In genomic region chr1:19178742-19179397, GRCm38 (mm10) we compare ENCODE assay signal across 8 mouse cellular contexts. TPM values are rescaled to one million over a fixed set of nuclear protein-coding genes. Genes with fewer than 3 reads are reported as not detected.
DNase-seq lines count a peak whose midpoint lies in the region; ATAC-seq and TF ChIP-seq lines count a peak whose summit lies in the region.
"Had no signal": no experiment of that assay in that cellular context is flagged by ENCODE, and none has a peak within 500 bp of the region (broad histone marks: within the 10 kb centered on the region; RNA-seq: fewer than 3 reads in every experiment).

No protein-coding gene starts in this region.

- no peak overlapping the region for H3K4me2 ChIP-seq in kidney, embryonic 14.5 days (replicated peaks; ENCODE audit: low read depth, low read length)
- H3K4me2 ChIP-seq in forebrain, postnatal 0 days (ENCODE audit: low read depth): no peak overlapping the region
- H3K4me2 ChIP-seq in neural tube, embryonic 15.5 days: no peak overlapping the region
- H3K4me2 ChIP-seq: liver, embryonic 15.5 days had no signal

- no peak for ATAC-seq in kidney, embryonic 14.5 days (ENCODE audit: low FRiP score, low TSS enrichment)
- peak; percentile 62; the same call in 1 of the 2 replicates for ATAC-seq in forebrain, postnatal 0 days
- peak; percentile 89; the same call in 1 of the 2 replicates for ATAC-seq in neural tube, embryonic 15.5 days (ENCODE audit: low FRiP score)

- H3K27me3 ChIP-seq in kidney, embryonic 14.5 days (ENCODE audit: control insufficient read depth, insufficient read depth, low read length): no peaks in the 10 kb centered on the region
- no peaks in the 10 kb centered on the region for H3K27me3 ChIP-seq in forebrain, postnatal 0 days (ENCODE audit: insufficient read depth, low read length)
- no peaks in the 10 kb centered on the region for H3K27me3 ChIP-seq in neural tube, embryonic 15.5 days (replicated peaks)
- H3K27me3 ChIP-seq: liver, embryonic 15.5 days had no signal

- H3K27ac ChIP-seq in kidney, embryonic 14.5 days (ENCODE audit: low read depth, low read length): no peak overlapping the region
- no peak overlapping the region for H3K27ac ChIP-seq in ES-E14 (ENCODE audit: insufficient read depth, low read depth, low read length, poor library complexity, severe bottlenecking)
- no peak overlapping the region for H3K27ac ChIP-seq in forebrain, postnatal 0 days (ENCODE audit: low read depth, low read length)
- H3K27ac ChIP-seq in neural tube, embryonic 15.5 days (replicated peaks): no peak overlapping the region
- H3K27ac ChIP-seq: liver, embryonic 15.5 days had no signal

- no peaks in the 10 kb centered on the region for H3K9me3 ChIP-seq in kidney, embryonic 14.5 days (ENCODE audit: control insufficient read depth, low read length)
- H3K9me3 ChIP-seq in ES-E14 (ENCODE audit: control insufficient read depth, insufficient read depth, low read depth, low read length): no peaks in the 10 kb centered on the region
- H3K9me3 ChIP-seq in forebrain, postnatal 0 days (ENCODE audit: low read length): no peaks in the 10 kb centered on the region
- no peaks in the 10 kb centered on the region for H3K9me3 ChIP-seq in neural tube, embryonic 15.5 days (replicated peaks)
- H3K9me3 ChIP-seq: liver, embryonic 15.5 days had no signal

- H3K36me3 ChIP-seq in kidney, embryonic 14.5 days (ENCODE audit: control insufficient read depth, insufficient read depth, low read length): no peaks in the 10 kb centered on the region
- no peaks in the 10 kb centered on the region for H3K36me3 ChIP-seq in ES-E14 (ENCODE audit: control insufficient read depth, insufficient read depth, low read length, poor library complexity, severe bottlenecking)
- no peaks in the 10 kb centered on the region for H3K36me3 ChIP-seq in forebrain, postnatal 0 days (ENCODE audit: insufficient read depth)
- no peaks in the 10 kb centered on the region for H3K36me3 ChIP-seq in neural tube, embryonic 15.5 days
- H3K36me3 ChIP-seq: liver, embryonic 15.5 days had no signal

- DNase-seq in kidney, postnatal 10 days: peak; percentile 12
- DNase-seq in ES-E14 (ENCODE audit: low read depth, low spot score) (peak; percentile 36), adipocyte (ENCODE audit: low spot score) (peak; percentile 27)
- peak; percentile 66 for DNase-seq in forebrain, postnatal 0 days
- DNase-seq in frontal cortex, postnatal 10 days (ENCODE audit: low spot score in 2 of 2): no peak

- in situ Hi-C loops in ES-E14 (cut with MboI; ENCODE audit: low sequenced_read_pairs in 2 of 2, unreplicated experiment in 2 of 2): loop anchor here in 1 of 2 experiments (25.0 kb wide), 1 partner anchor 817 kb away; no protein-coding TSS in a partner anchor

- H3K4me3 ChIP-seq in kidney, embryonic 14.5 days (ENCODE audit: low read length): no peak overlapping the region
- H3K4me3 ChIP-seq in ES-E14 (ENCODE audit: insufficient read depth in 1 of 2, low read depth in 1 of 2, low read length in 2 of 2, poor library complexity in 1 of 2, severe bottlenecking in 1 of 2): no peak overlapping the region
- no peak overlapping the region for H3K4me3 ChIP-seq in forebrain, postnatal 0 days (ENCODE audit: low read depth, low read length)
- no peak overlapping the region for H3K4me3 ChIP-seq in neural tube, embryonic 15.5 days (replicated peaks)
- H3K4me3 ChIP-seq: liver, embryonic 15.5 days had no signal

- peak; percentile 83 for TF ChIP-seq CTCF in forebrain, postnatal 0 days (IDR thresholded peaks at IDR 0.05; ENCODE audit: low read depth)

- WGBS in kidney, embryonic 14.5 days: 6% methylated on average over 4 of the region's 4 CpGs
- 4% methylated on average over 4 of the region's 4 CpGs for WGBS in forebrain, postnatal 0 days
- WGBS in neural tube, embryonic 15.5 days: 6% methylated on average over 4 of the region's 4 CpGs

- no peaks in the 10 kb centered on the region for H3K4me1 ChIP-seq in kidney, embryonic 14.5 days (ENCODE audit: control insufficient read depth, insufficient read depth, low read length)
- H3K4me1 ChIP-seq in ES-E14 (ENCODE audit: control insufficient read depth in 2 of 2, insufficient read depth in 2 of 2, low read length in 2 of 2, poor library complexity in 1 of 2): no peaks in the 10 kb centered on the region
- no peaks in the 10 kb centered on the region for H3K4me1 ChIP-seq in forebrain, postnatal 0 days (ENCODE audit: insufficient read depth)
- no peaks in the 10 kb centered on the region for H3K4me1 ChIP-seq in neural tube, embryonic 15.5 days
- H3K4me1 ChIP-seq: liver, embryonic 15.5 days had no signal

- H3K9ac ChIP-seq in kidney, embryonic 14.5 days (ENCODE audit: low read depth, low read length): no peak overlapping the region
- no peak overlapping the region for H3K9ac ChIP-seq in ES-E14 (ENCODE audit: insufficient read depth, low read depth, low read length, poor library complexity, severe bottlenecking)
- H3K9ac ChIP-seq in forebrain, postnatal 0 days: no peak overlapping the region
- no peak overlapping the region for H3K9ac ChIP-seq in neural tube, embryonic 15.5 days (replicated peaks)
- H3K9ac ChIP-seq: liver, embryonic 15.5 days had no signal

TF ChIP-seq in ES-E14, 5 proteins besides CTCF, POLR2A, EP300 and RAD21:
- TF ChIP-seq MAFK (IDR thresholded peaks at IDR 0.05; ENCODE audit: insufficient read depth, low read depth, low read length) (no peak), ZC3H11A (IDR thresholded peaks at IDR 0.05; ENCODE audit: borderline replicate concordance, low read depth, low read length) (no peak), HCFC1 (IDR thresholded peaks at IDR 0.05; ENCODE audit: borderline replicate concordance, insufficient read depth, low read length) (no peak), ZNF384 (IDR thresholded peaks at IDR 0.05; ENCODE audit: low read depth, low read length) (no peak), CHD2 (IDR thresholded peaks at IDR 0.05; ENCODE audit: low read depth, low read length) (no peak)

RNA-seq across cellular contexts. Expression of gene Tfap2b, which starts 29.8 kb away (rescaled TPM):
- polyA plus RNA-seq in kidney, embryonic 14.5 days (2014; fragmentation: Nextera tagmentation; extraction: Ambion mirVana): 41.1 and 41.8 TPM in 2 replicates
- total RNA-seq in ES-E14 (2012; rRNA removed): not detected in 2 replicates
- 1.0 and 1.6 TPM in 2 replicates for total RNA-seq in forebrain, postnatal 0 days (2014; rRNA removed)
- polyA plus RNA-seq in forebrain, postnatal 0 days (2015; fragmentation: Nextera tagmentation; extraction: Ambion mirVana): 1.5 and 1.8 TPM in 2 replicates
- polyA plus RNA-seq in neural tube, embryonic 15.5 days (2015; fragmentation: Nextera tagmentation; extraction: Ambion mirVana): 29.5 and 46.0 TPM in 2 replicates

Comparison
In these comparisons a context has a peak if more than half of its experiments do, and no peak if none do; other contexts are left out.
1. DNase-seq: peak in kidney, postnatal 10 days (single experiment), ES-E14 (single experiment), adipocyte (single experiment) and forebrain, postnatal 0 days (single experiment); none in frontal cortex, postnatal 10 days (0 of 2).
2. RNA of gene Tfap2b, which starts 29.8 kb away (polyA plus RNA-seq): 29.5 to 46.0 TPM in neural tube, embryonic 15.5 days and 41.1 to 41.8 TPM in kidney, embryonic 14.5 days; 1.5 to 1.8 TPM in forebrain, postnatal 0 days; every median in the first group is over 10 times any median in the second.